27 mouse cellular contexts compared by ENCODE assay signal in the genomic region with DNA sequence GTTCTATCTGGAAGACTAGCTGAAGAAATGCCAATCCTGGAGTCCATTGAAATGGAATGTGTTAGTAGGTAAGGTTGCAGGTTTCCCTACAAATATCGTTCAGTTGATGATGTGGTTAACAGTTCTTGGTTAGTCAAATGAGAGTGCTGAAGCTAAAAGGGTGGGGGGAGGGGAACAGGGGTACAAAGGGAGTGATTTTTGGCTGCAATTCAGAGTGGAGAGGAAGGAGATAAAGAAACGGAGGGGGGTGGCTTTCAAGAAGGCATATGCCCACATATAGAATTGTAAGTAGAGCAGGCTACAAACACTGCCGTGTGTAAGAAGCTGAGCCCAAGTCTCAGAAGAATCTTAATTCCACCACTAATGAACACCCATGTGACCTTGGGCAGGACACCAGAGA. TPM values are rescaled to one million over a fixed set of nuclear protein-coding genes. Genes with fewer than 3 reads are reported as not detected.
DNase-seq lines count a peak whose midpoint lies in the region; ATAC-seq and TF ChIP-seq lines count a peak whose summit lies in the region.
"Had no signal": no experiment of that assay in that cellular context is flagged by ENCODE, and none has a peak within 500 bp of the region (broad histone marks: within the 10 kb centered on the region; RNA-seq: fewer than 3 reads in every experiment).

No protein-coding gene starts in this region.

- H3K9me3 ChIP-seq in MEL (replicated peaks; ENCODE audit: insufficient read depth, low read length): no peaks in the 10 kb centered on the region
- H3K9me3 ChIP-seq: G1E had no signal

- peak overlapping the region; percentile 52 for H3K9ac ChIP-seq in MEL (ENCODE audit: control insufficient read depth, low read depth, low read length, poor library complexity, severe bottlenecking)

- no peaks in the 10 kb centered on the region for H3K27me3 ChIP-seq in MEL (ENCODE audit: control insufficient read depth in 1 of 2, insufficient read depth in 2 of 2, low read length in 2 of 2)
- H3K27me3 ChIP-seq: Patski had no signal

- 0 out of 4 replicates have a peak, but pooled peaks of 1 of the 2 experiments have one; percentile 21 for TF ChIP-seq POLR2A in MEL (IDR thresholded peaks at IDR 0.05; ENCODE audit: control insufficient read depth in 1 of 2, insufficient read depth in 1 of 2, low read depth in 1 of 2, low read length in 2 of 2, poor library complexity in 1 of 2)

- H3K4me1 ChIP-seq in MEL (ENCODE audit: control insufficient read depth in 1 of 2, insufficient read depth in 2 of 2, low read length in 2 of 2): peaks cover 38 to 62% of the 10 kb centered on the region in 2 experiments

- peak; percentile 44 for DNase-seq in CD4-positive helper T cell, adult 2 months (ENCODE audit: low read depth, low spot score)
- DNase-seq in MEL (ENCODE audit: low read depth, low spot score): peak; percentile 81
- DNase-seq in naive thymus-derived CD4-positive, alpha-beta T cell, adult 2 months (ENCODE audit: low read depth): peak; percentile 49
- DNase-seq in embryo, embryonic 9.5 days (ENCODE audit: extremely low spot score): no peak
- DNase-seq in urinary bladder, postnatal 14 days (ENCODE audit: low spot score): no peak
- DNase-seq: adrenal gland, adult 2 months; adrenal gland, adult 8-10 months; adrenal gland, postnatal 10 days; adrenal gland, postnatal 14 days; adrenal gland, postnatal 25 days; adrenal gland, postnatal 36 days; B cell, adult 2 months; cerebellum, adult 11 months; cerebellum, adult 11-12 months; cerebellum, adult 18-20 months; cerebellum, adult 2 months; cerebellum, adult 8-10 months had no signal

- no peak for TF ChIP-seq RAD21 in MEL (IDR thresholded peaks at IDR 0.05; ENCODE audit: low read depth, low read length)

- H3K27ac ChIP-seq in MEL (ENCODE audit: control insufficient read depth, low read depth, low read length): peak overlapping the region; percentile 91

- no peak for TF ChIP-seq CTCF in MEL (IDR thresholded peaks at IDR 0.05 in 2 of 3, conservative IDR thresholded peaks at IDR 0.05 in 1 of 3; ENCODE audit: control insufficient read depth in 1 of 3, insufficient read depth in 1 of 3, low read depth in 2 of 3, low read length in 3 of 3, poor library complexity in 1 of 3, severe bottlenecking in 1 of 3)

- no peaks in the 10 kb centered on the region; the same call in 1 of the 2 replicates for H3K79me2 ChIP-seq in MEL (ENCODE audit: control insufficient read depth, insufficient read depth, low read length, poor library complexity)

- peak; percentile 64 to 86 for TF ChIP-seq EP300 in MEL (IDR thresholded peaks at IDR 0.05; ENCODE audit: low read depth in 1 of 2, low read length in 2 of 2)

- peaks cover 0 to 57% of the 10 kb centered on the region in 2 experiments; a peak in 2 of 4 replicates for H3K36me3 ChIP-seq in MEL (ENCODE audit: control insufficient read depth in 1 of 2, insufficient read depth in 2 of 2, low read length in 2 of 2)
- H3K36me3 ChIP-seq: G1E had no signal

- peak overlapping the region; percentile 31 to 49 for H3K4me3 ChIP-seq in MEL (ENCODE audit: control insufficient read depth in 1 of 2, insufficient read depth in 1 of 2, low read depth in 2 of 2, low read length in 2 of 2)

- no peak for ATAC-seq in erythroid progenitor cell, adult 5-6 weeks (replicated peaks; ENCODE audit: low FRiP score, poor library complexity, severe bottlenecking)
- ATAC-seq: activated CD4-positive, CD25-positive, alpha-beta regulatory T cell, adult 4 months; CD4-positive, CD25-positive, alpha-beta regulatory T cell, adult 4 months; Patski had no signal

TF ChIP-seq in MEL, 35 proteins besides CTCF, POLR2A, EP300 and RAD21:
- TF ChIP-seq MYB (IDR thresholded peaks at IDR 0.05; ENCODE audit: low read depth, low read length) (no peak), USF1 (IDR thresholded peaks at IDR 0.05; ENCODE audit: low read depth, low read length) (0 out of 2 replicates have a peak, but pooled peaks have one; percentile 18), ETS1 (IDR thresholded peaks at IDR 0.05; ENCODE audit: low read depth, low read length) (peak; percentile 87), MEF2A (IDR thresholded peaks at IDR 0.05; ENCODE audit: extremely low read depth, insufficient replicate concordance, low read depth, low read length, poor library complexity, severe bottlenecking) (no peak), POLR2AphosphoS2 (IDR thresholded peaks at IDR 0.05; ENCODE audit: low read length) (no peak), RCOR1 (IDR thresholded peaks at IDR 0.05; ENCODE audit: low read depth, low read length) (peak; percentile 87), UBTF (IDR thresholded peaks at IDR 0.05; ENCODE audit: borderline replicate concordance, insufficient read depth, low read depth, low read length) (no peak), MAZ (IDR thresholded peaks at IDR 0.05; ENCODE audit: low read depth, low read length) (peak; percentile 75; the same call in 1 of the 2 replicates), GATA1 (IDR thresholded peaks at IDR 0.05; ENCODE audit: low read depth, low read length) (peak; percentile 76), TBP (IDR thresholded peaks at IDR 0.05; ENCODE audit: low read depth, low read length) (0 out of 2 replicates have a peak, but pooled peaks have one; percentile 23), ELF1 (IDR thresholded peaks at IDR 0.05; ENCODE audit: low read depth, low read length) (peak; percentile 32; the same call in 1 of the 2 replicates), SIN3A (IDR thresholded peaks at IDR 0.05; ENCODE audit: low read length) (peak; percentile 69), NRF1 (IDR thresholded peaks at IDR 0.05; ENCODE audit: insufficient read depth, low read depth, low read length, poor library complexity, severe bottlenecking) (no peak), KAT2A (conservative IDR thresholded peaks at IDR 0.05; ENCODE audit: low read depth, low read length) (no peak), BHLHE40 (IDR thresholded peaks at IDR 0.05; ENCODE audit: borderline replicate concordance, low read depth, low read length) (peak; percentile 41; the same call in 1 of the 2 replicates), CHD2 (IDR thresholded peaks at IDR 0.05; ENCODE audit: low read length) (peak; percentile 66), ZMIZ1 (IDR thresholded peaks at IDR 0.05; ENCODE audit: low read depth, low read length) (no peak), TCF12 (IDR thresholded peaks at IDR 0.05; ENCODE audit: low read depth, low read length) (peak; percentile 61; the same call in 1 of the 2 replicates)

RNA-seq across cellular contexts. Expression of a gene that starts 5.8 kb away (rescaled TPM):
- 385 and 396 TPM in 2 replicates for total RNA-seq in MEL (2012; rRNA removed)
- 100 to 1,000 TPM in 1 of 2 experiments, not detected in 1; 439 TPM for polyA plus RNA-seq in MEL (2012; ENCODE audit: insufficient read depth in 1 of 2, insufficient read length in 2 of 2, low read depth in 1 of 2, low replicate concordance in 2 of 2, missing spikeins in 1 of 2)
- total RNA-seq in erythroid progenitor cell, adult 5-6 weeks (2015; ENCODE audit: low replicate concordance): 474 and 550 TPM in 2 replicates
- total RNA-seq in erythroid progenitor cell, adult 5-6 weeks (2017; ENCODE audit: low replicate concordance): 246 TPM in 2 replicates

RNA-seq across cellular contexts. Expression of a gene that starts 6.4 kb away (rescaled TPM):
- total RNA-seq in MEL (2012; rRNA removed): 0.46 and 0.58 TPM in 2 replicates
- polyA plus RNA-seq in MEL (2012; ENCODE audit: insufficient read depth in 1 of 2, insufficient read length in 2 of 2, low read depth in 1 of 2, low replicate concordance in 2 of 2, missing spikeins in 1 of 2): under 1 TPM in 1 of 2 experiments, not detected in 1; 0.82 TPM
- total RNA-seq in erythroid progenitor cell, adult 5-6 weeks (2015; ENCODE audit: low replicate concordance): not detected in 2 replicates
- not detected in 2 replicates for total RNA-seq in erythroid progenitor cell, adult 5-6 weeks (2017; ENCODE audit: low replicate concordance)
- total RNA-seq: adrenal gland, adult 18-20 months; adrenal gland, adult 2 months; adrenal gland, adult 8-10 months; adrenal gland, postnatal 10 days; adrenal gland, postnatal 14 days; adrenal gland, postnatal 25 days; adrenal gland, postnatal 36 days; adrenal gland, postnatal 4 days; ES-E14; G1E had no signal
- polyA plus RNA-seq: activated CD4-positive, CD25-positive, alpha-beta regulatory T cell, adult 4 months; adrenal gland, adult 2 months; brain, embryonic 14.5 days; C2C12; CD4-positive, CD25-positive, alpha-beta regulatory T cell, adult 4 months; cerebellum, adult 2 months; G1E had no signal

RNA-seq across cellular contexts. Expression of a gene that starts 10.7 kb away (rescaled TPM):
- total RNA-seq in MEL (2012; rRNA removed): 10.3 and 12.9 TPM in 2 replicates
- 10 to 100 TPM in 1 of 2 experiments, not detected in 1; 18.9 TPM for polyA plus RNA-seq in MEL (2012; ENCODE audit: insufficient read depth in 1 of 2, insufficient read length in 2 of 2, low read depth in 1 of 2, low replicate concordance in 2 of 2, missing spikeins in 1 of 2)
- 154 and 158 TPM in 2 replicates for total RNA-seq in erythroid progenitor cell, adult 5-6 weeks (2015; ENCODE audit: low replicate concordance)
- 356 and 386 TPM in 2 replicates for total RNA-seq in erythroid progenitor cell, adult 5-6 weeks (2017; ENCODE audit: low replicate concordance)

RNA-seq across cellular contexts. Expression of a gene that starts 14.8 kb away (rescaled TPM):
- 83.2 and 110 TPM in 2 replicates for total RNA-seq in MEL (2012; rRNA removed)
- polyA plus RNA-seq in MEL (2012; ENCODE audit: insufficient read depth in 1 of 2, insufficient read length in 2 of 2, low read depth in 1 of 2, low replicate concordance in 2 of 2, missing spikeins in 1 of 2): 100 to 1,000 TPM in 1 of 2 experiments, not detected in 1; 154 TPM
- total RNA-seq in erythroid progenitor cell, adult 5-6 weeks (2015; ENCODE audit: low replicate concordance): 96.0 and 112 TPM in 2 replicates
- total RNA-seq in erythroid progenitor cell, adult 5-6 weeks (2017; ENCODE audit: low replicate concordance): 82.3 and 141 TPM in 2 replicates

RNA-seq across cellular contexts. Expression of a gene that starts 14.9 kb away (rescaled TPM):
- 4.0 and 7.6 TPM in 2 replicates for total RNA-seq in MEL (2012; rRNA removed)
- polyA plus RNA-seq in MEL (2012; ENCODE audit: insufficient read depth in 1 of 2, insufficient read length in 2 of 2, low read depth in 1 of 2, low replicate concordance in 2 of 2, missing spikeins in 1 of 2): 10 to 100 TPM in 1 of 2 experiments, not detected in 1; 13.0 TPM
- 23.1 and 23.9 TPM in 2 replicates for total RNA-seq in erythroid progenitor cell, adult 5-6 weeks (2015; ENCODE audit: low replicate concordance)
- total RNA-seq in erythroid progenitor cell, adult 5-6 weeks (2017; ENCODE audit: low replicate concordance): 14.2 and 43.3 TPM in 2 replicates

Comparison
In these comparisons a context has a peak if more than half of its experiments do, and no peak if none do; other contexts are left out.
1. DNase-seq: peak in CD4-positive helper T cell, adult 2 months (single experiment), MEL (single experiment) and naive thymus-derived CD4-positive, alpha-beta T cell, adult 2 months (single experiment); none in embryo, embryonic 9.5 days (single experiment) and urinary bladder, postnatal 14 days (single experiment).
2. RNA of a gene that starts 10.7 kb away (total RNA-seq): 154 to 386 TPM in erythroid progenitor cell, adult 5-6 weeks; 10.3 to 12.9 TPM in MEL; every median in the first group is over 10 times any median in the second.